In the genomic region with DNA sequence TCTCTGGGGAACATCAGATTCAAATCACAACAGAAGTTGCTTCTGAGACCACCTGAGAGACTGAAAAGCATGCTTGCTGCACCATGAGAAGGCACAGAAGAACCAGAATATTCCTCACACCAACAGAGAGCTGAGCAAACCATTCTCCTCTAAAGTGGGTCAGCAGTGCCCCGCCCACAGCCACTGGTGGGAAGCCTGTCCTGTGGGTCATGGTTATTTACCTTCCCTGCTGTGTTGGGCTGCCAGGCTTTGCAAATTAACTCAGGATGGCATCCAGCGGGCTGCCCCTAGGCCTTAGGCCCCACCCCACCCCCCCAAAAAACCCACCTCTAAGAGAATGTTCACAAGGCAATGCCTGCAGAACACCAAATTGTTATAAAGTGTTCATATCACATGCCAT, we compare ENCODE assay signal across 11 mouse cellular contexts.
"Had no signal": no experiment of that assay in that cellular context is flagged by ENCODE, and none has a peak within 500 bp of the region (broad histone marks: within the 10 kb centered on the region; RNA-seq: fewer than 3 reads in every experiment).

No protein-coding gene starts in this region.

- DNase-seq: lung, adult 18-20 months; lung, embryonic 14.5 days; lung, postnatal 10 days; lung, postnatal 4 days; midbrain, embryonic 14.5 days; right cerebral cortex, adult 18-20 months; right cerebral cortex, postnatal 25 days; right cerebral cortex, postnatal 4 days; thymus, adult 2 months; thymus, postnatal 14 days; thymus, postnatal 36 days had no signal
